Mouse (Mus musculus): ENCODE results near the gene Kcnk15. TPM values are rescaled to one million over a fixed set of nuclear protein-coding genes. Genes with fewer than 3 reads are reported as not detected.
A peak's percentile ranks its signal among the peaks of the same experiment; 100 is the strongest.

The Kcnk15 gene
- total RNA-seq (2021) = not detected in 2 replicates
- long read RNA-seq = 0 reads

DNA sequence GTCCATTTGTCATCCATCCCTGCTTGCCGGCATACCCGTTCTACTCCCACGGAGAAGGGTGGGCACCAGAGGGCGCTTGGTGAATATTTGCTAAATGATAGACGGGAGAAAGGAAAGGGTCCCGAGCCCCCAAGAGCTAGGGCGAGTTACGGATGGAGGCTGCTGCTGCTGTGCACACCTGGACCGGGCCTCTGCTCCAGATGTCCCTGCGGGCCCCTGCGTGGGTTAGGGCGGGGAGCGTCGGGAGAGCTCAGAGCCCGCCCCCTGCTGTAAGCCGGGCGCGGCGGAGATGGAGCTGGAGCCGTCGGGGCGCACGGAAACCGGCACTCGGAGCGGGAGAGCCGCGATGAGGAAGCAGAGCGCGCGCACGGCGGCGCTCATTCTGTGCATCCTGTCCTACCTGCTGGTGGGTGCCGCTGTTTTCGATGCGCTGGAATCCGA is at the start of gene Kcnk15:
Kcnk15 (plus strand) TSS at position 191 of the 441 bp plus-strand sequence.
- DNase-seq = no peak

DNA sequence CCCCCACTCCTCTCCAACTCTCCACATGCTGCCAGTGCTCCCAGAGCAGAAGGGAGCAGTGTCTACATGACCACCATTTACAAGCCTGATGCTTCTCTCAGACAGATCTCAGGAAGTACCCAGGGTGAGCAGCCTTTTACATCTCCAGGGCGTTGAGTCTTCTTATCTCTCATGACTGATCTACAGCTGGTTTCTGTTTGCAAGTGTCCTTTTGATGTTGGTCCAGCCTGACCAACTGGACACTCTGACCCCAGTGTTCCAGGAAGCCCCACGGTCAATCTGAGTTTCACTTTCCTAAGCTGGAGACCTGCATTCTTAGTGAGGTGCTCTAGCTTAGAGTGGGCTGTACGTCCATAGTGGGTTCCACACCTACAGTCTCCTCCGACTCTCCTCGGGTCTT is 49.6 kb upstream of the Kcnk15 start:
- no peak for DNase-seq

DNA sequence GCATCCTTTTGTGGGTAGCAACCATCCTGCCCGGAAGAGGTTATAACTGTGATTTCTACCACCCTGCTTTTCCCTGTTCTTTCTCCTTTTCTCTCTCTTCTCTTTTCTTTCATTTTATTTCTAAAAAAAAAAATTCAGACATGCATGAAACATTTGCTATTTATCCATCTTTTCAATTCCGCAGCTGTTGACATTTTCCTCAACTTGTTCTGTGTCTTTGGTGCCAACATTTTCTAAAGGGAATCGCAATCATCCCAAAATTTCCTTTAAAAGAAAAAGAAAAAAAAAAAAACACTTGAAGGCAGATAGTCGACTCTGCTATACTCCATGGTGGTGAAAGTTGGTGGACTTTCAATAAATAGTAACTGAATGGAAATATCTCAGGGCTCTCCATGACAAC is 44.3 kb upstream of the Kcnk15 start:
- no peak for DNase-seq

DNA sequence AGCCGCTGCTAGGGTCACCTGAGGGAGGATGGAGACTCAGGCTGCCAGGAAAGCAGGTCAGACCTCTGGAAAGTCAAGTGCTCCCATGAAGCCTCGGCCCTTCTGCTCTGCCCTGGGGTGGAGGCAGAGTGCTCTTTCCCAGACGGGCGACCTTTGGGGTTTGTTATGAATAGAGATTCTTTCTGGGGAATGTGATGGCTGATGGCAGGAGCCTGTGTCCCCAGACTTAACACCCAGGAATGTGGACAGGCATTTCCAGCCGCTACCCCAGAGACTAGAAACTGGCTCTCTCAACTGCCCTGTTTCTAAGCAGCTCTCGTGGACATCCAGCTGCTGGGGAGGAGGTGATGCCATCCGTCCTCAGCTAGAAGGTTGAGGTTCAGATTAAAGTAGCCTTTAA is 43.7 kb upstream of the Kcnk15 start:
- no peak for DNase-seq

DNA sequence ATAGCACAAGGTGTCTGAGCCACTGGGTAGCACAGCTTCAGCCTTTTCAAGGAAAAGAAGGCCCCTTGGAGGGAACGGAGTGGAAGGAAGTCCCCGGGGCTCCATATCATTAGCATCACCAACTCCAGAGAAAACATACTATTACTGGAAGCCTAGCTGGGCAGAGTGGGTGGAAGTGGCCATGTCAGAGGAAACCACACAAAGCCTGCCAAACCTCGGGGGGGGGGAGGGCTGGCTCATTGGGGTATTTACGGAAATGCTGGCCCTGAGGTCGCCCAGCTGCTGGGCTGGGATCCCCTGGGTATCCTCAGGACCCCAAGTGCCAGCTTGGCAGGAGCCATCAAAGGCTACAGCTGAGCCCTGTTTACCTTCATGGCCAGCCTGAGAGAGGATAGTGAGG is 40.4 kb upstream of the Kcnk15 start:
- DNase-seq = no peak

DNA sequence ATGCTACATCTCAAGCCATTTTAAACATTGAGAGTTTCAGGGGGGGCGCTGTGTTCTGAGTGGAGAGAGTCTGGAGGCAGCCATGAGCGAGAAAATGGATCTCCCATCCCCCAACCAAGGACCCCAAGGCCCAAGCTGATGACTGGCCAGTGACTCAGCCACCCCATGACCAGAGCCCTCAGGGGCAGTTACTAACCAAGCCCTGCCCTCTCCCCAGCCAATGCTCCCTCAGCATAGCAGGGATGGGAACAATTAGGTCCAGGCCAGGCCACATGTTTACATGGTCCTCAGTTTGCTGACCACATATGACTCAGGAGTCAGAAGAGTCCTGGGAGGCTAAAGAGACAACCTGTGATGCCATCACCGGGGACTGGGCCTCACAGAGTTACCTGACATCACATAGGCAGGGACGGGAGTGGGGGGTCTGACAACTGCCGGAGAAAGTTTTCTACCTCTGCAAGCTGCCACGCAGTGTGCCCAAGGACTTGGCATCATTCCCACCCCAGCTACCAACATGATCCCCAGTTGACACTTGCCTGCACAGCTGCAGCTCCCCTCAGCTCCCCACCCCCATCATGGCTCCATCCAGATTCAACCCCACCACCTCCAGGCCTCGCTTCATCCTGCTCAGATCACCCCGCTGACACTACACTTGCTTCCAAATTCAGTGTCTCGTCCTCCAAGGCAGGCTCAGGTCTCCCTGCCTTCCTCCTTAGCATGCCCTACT is 38.5 kb upstream of the Kcnk15 start:
- DNase-seq = no peak

DNA sequence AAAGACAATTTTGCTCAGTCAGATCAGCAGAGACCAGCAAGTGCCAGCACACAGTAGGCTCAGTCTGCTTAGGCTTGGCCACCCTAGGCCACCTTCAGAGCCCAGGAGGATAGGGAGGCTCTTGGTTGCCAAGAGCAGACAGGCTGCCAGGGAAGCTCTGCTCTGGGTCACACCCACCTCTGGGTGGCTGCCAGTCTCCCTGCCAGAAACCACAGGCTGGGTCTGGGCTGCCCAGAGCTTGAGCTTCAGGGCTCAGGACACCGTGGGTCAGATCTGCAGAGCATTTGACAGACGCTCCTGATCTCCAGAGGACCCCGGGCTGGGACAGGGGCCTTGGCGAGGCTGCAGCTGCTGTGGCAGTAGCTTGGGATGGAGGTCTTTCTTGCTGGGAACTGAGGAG is 32.8 kb upstream of the Kcnk15 start, which contains the start of gene Ccn5:
Ccn5 (plus strand) TSS at position 255 of the 400 bp plus-strand sequence.
- peak; percentile 84 for DNase-seq

DNA sequence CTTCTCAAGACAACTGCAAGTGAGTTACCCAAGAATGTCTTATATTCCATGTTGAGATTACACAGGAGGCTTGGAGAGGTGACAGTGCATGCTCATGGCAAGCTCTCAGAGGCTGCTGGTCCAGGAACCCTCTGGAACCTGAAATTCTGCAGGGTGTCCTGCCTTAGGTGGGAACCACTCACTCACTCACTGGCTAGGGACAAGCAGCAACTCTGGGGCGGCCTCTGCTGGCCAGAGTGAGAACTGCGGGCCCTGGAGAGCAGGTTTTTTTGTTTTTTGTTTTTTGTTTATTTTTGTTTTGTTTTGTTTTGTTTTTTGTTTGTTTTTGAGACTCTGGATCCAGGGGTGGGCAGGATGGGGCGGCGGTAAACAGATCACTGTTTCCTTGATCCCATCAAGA is 30.2 kb upstream of the Kcnk15 start:
- DNase-seq = peak; percentile 65

DNA sequence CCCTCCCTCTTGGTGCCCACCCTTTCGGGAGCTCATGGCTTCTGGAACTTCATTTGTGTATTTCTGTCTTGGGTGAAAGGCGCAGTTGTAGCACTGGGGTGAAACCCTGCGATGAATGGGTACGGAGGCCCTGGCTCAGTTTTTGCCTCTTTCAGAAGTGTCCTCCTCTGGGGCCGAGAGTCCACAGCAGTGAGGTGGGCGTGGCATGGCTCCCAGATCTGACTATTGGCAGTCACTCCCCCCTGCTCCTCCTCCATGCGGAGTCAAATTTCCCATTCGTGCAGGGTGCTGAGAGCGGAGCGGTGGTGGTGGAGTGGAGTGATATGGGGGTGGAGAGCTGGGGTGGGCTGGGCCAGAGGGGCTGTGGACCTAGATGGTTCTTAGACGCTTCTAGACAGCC is 29.7 kb upstream of the Kcnk15 start:
- no peak for DNase-seq

DNA sequence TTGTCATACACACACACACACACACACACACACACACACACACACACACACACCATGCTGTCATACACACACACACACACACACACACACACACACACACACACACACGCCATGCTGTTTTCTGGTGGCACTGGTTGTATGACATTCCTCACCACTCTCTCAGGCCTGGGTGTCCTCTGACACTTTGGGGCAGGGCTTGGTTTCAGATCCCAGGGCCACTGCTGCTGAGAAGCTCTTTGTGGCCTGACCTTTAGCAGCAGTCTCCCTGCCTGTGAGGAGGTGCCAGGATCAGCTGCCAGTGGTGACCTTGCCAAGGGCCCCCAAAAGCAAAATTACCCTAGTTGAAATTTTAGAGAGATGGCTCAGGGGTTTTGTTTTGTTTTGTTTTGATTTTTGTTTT is 27.6 kb upstream of the Kcnk15 start:
- DNase-seq = peak; percentile 22

DNA sequence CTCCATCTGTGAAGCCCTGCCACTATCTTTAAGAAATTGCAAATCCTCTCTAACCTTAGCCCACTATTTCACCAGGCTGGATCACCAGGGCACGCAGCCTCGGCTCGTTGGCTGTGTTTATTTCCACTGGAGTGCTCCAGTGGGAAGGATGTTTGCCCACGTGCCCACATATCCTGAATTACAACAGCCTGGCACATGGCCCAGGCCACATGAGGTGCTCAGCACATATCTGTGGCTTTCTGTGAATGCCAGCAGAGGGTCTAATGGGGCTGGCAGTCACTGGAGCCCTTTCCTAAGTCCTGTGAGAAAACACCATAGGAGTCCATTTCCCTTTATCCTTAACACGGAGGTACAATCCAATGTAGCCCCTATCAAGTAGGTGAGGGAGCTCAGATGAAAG is 27.0 kb upstream of the Kcnk15 start:
- DNase-seq = peak; percentile 29

DNA sequence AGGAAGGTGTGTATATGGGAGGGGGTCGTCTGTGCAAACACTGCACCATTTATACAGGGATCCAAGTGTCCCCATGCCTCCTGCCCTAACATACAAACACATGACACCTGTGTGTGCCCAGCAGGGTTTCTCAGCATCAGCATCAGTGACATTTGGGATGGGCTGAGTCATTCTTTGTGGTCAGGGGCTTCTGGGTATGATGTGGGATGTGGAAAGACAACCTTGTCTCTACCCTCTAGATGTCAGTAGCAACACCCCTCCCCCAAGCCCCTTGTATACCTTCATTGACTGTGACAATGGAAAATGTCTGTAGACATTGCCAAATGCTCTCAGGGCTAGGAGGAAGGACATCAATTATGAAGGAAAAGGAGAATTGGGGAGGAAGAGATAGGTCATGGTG is 22.3 kb upstream of the Kcnk15 start:
- DNase-seq = no peak

DNA sequence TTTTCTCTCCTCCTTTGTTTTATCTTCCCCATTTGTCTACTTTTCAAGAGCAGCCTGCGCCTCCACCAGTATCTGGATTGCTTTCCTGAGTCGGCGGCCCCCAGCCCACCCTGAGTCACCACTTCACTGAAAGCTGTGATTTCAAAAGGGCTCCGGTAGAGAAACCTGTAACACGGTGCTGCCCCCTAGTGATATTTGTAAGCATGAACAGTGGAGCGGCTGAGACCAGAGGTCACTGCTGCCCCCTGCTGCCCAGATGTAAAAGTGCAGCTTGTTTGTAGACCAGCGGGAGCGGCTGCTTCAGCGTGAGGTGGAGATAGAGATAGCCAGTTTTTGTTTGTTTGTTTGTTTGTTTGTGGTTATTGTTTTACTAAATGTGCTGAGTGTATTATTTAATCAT is 15.4 kb upstream of the Kcnk15 start:
- peak; percentile 76 for DNase-seq

DNA sequence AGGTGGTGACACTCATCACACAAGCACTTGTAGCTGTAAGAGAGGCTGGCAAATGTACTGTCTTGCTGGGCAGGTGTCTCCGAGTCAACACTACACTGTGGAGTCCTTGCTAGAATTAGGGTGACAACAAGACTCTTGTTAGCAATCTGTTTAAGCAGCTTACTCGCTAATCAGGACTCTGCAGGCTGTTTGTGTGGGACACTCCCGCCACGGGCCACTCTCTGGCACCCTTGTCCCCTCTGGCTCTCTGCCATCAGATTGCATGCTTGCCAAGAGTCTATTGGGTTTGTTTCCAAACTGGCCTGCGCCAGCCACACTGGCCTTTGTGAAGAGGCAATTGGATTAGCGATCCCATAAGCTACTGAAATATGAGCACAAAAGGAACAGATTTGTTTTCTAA is 13.9 kb upstream of the Kcnk15 start:
- DNase-seq = peak; percentile 68

DNA sequence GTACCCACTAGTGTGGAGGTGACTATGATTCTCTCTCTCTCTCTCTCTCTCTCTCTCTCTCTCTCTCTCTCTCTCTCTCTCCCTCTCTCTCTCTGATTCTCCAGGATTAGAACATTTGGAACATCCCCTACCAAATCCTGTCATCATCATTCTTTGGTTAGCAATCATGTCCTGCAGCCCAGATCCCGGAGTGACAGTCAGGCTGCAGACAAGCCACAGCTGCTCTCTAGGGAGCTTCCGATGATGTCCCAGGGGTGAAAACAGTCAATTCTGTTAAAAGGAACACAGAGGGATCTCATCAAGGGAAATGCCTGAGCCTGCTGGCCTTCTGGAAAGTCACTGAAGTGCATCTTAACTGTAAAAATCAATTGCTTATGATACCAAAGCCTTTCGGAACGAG is 11.4 kb upstream of the Kcnk15 start:
- no peak for DNase-seq

DNA sequence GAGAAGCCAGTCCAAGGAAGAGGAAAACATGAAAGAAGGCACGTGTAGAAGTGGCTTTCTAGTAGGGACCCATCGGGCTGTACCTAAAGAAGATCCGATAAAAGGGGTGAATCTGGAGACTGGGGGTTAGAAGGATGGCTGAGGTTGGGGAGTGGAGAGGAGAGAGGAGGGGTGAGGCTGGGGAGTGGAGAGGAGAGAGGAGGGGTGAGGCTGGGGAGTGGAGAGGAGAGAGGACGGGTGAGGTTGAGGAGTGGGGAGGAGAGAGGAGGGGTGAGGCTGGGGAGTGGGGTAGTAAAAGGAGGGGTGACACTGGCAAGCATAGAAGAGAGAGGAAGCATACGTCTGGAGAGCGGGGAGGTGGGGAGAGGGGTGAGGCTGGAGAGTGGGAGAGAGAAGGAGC is 3.8 kb downstream of the Kcnk15 start:
- DNase-seq = no peak

DNA sequence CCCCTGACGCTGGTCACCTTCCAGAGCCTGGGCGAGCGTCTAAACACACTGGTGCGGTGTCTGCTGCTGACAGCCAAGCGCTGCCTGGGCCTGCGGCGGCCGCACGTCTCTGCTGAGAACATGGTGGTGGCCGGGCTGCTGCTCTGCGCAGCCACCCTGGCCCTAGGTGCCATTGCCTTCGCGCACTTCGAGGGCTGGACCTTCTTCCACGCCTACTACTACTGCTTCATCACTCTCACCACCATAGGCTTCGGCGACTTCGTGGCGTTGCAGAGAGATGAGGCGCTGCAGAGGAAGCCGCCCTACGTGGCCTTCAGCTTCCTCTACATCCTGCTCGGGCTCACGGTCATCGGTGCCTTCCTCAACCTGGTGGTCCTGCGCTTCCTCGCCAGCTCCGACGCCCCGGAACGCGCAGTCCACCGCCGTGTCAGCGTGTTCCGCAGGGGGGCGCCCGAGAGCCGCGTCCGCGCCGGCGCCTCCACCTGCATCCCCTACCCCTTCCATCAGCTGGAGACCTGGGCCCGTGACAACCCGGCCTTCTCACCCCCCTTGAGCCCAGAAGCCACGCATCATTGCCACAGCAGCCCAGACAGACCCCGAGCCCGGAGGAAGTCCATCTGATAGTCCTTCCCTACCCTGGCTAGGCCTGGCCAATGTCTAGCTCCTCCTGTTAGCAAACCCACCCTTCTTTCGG is 5.0 kb downstream of the Kcnk15 start:
- peak; percentile 70 for DNase-seq

DNA sequence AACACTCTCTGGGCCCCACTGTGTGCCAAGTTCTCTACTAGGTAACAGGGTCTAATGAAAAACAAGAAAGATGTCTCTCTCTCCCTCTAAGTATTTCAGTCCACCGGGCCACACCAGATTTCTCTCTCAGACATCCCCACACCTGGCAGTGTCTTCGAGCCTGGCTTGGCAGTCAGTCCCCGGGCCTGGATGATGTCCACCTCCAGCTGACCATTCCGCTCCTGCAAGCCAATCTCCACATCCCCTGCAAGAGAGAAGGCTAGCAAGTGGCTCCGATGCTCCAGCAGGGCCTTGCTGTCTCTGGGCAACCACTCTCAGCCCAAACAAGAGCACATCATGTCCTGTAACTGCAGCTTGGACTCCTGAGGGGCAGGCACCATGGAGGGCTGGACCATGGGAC is 11.9 kb downstream of the Kcnk15 start:
- DNase-seq = no peak

DNA sequence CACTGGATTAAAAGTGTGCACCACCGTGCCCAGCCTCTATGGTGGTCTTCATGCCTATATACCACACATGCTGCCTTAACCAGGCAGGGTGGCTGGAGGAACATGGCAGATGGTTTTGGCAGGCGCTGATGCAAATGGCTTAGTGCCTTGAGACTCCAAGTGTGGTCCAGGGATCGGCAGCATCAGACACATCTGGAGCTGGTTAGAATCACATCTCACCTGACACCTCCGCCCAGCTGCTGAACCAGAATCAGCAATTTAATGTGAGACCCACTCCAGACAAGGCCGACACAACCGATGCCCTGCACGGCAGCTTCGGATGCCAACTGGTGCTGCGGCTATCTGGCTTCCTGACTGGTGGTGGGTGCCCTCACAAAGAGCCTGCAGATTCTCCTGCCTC is 12.6 kb downstream of the Kcnk15 start:
- no peak for DNase-seq

DNA sequence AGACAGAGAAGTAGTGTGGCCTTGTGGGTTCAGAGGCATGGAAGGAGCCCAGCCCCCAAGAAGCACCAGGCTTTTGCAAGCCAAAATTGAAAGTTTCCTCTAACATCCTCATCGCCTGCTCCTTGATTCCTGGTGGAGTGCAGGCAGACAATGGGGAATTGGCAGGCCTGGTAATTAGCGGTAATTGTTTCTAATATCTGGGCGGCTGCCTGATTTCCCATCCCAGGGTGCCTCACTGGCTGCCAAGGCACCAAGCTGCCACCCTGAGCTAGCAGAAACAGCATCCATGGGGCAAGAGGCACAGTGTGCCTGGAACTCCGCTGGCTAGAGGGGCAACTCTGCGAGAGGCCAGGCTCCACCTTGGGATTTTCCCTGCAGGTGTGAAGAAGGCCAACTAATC is 16.3 kb downstream of the Kcnk15 start:
- DNase-seq = no peak

DNA sequence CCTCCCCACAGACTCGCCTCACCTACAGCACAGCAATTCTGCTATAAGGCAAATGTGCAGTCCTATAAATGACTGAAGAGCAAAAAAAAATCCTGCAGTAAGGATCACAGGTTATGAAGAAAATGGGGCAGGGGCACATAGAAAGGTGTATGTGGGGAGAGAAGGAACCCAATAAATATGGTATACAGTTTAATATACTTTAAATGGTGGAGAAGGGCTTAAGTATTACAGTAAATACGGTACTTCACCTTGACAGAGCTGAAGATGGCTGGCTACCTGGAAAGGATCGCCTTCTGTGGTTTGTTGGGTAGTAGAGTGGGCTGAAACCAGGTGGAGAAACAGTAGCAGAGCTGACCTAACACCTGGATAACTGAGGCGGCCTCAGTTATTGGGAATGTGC is 17.8 kb downstream of the Kcnk15 start:
- DNase-seq = no peak

DNA sequence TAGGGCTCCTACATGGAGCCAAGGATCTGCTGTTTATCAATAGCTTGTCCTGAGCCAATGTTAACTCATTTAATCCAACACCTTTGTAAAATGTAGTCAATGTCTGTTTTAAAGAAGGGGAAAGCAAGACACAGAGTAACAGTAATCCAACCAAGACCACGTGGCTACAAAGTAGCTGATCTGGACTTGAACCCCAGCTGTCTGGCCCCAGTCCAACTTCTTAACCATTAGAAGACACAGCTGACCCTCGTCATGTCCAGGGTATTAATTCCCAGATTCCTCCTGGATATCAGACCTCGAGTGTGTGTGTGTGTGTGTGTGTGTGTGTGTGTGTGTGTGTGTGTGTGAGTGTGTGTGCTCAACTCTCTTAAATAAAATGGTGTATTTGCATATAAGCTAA is 18.5 kb downstream of the Kcnk15 start:
- no peak for DNase-seq

DNA sequence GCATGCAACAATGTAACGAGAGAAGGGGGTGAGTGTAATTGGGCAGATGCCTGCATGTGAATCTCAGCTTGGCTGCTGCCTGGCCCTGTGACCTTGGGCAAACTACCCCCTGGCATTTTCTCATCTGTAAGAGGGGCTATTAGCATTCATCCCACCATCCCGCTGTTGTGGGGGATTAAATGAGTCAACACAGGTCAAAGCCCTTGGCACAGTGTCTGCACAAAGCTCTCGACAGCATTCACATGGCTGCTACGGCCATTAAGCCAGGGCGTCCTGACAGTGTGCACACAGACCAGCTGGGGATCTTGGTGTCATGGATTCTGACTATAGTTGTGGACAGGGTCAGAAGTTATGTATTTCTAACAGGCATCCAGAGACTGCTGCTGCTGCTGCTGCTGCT is 21.4 kb downstream of the Kcnk15 start:
- no peak for DNase-seq

DNA sequence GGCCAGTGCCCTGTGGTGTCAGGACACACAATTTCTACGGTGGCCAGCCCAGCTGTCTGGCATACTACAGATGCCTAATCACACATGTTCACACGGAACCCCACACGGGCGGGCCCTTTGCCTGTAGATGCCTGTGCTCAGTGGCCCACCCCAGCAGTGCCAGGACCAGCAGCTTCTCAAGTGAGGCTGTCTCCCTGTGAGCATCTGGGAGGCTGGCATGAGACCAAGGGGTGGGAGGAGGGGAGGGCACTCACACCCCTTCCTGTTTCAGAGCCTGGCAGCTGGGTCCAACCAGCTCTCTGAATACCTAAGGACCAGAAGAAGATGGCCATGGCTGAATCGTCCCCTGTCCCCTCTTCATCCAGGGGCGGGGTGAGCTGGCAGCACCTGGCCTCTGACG is 22.0 kb downstream of the Kcnk15 start:
- DNase-seq = no peak

All from adrenal gland, postnatal 25 days (tissue).